Mouse (Mus musculus): ENCODE data around the gene Peak1. TPM values are rescaled to one million over a fixed set of nuclear protein-coding genes. Genes with fewer than 3 reads are reported as not detected.

The Peak1 gene
- polyA plus RNA-seq, 1 experiment, result 14.4 TPM

GRCm38 (mm10) chr9:56282481-56282880 is 135.4 kb downstream of the Peak1 start:
- Histone ChIP-seq H3K4me1 (ENCODE audit: control insufficient read depth, insufficient read depth, low read length) (peaks cover 1% of the 10 kb centered on the region; the same call in 1 of the 2 replicates), H3K4me3 (ENCODE audit: insufficient read depth, low read length) (no peak overlapping the region), H3K27ac (ENCODE audit: insufficient read depth, low read length) (no peak overlapping the region)
- TF ChIP-seq POLR2A (IDR thresholded peaks at IDR 0.05; ENCODE audit: extremely low read depth, insufficient read depth, low read length) (no peak), CTCF (IDR thresholded peaks at IDR 0.05; ENCODE audit: extremely low read depth, insufficient read depth, low read length) (no peak)

- H3K27ac ChIP-seq (ENCODE audit: insufficient read depth, low read length), result no peak overlapping the region
Measured at GRCm38 (mm10) chr9:56273576-56273975, 144.3 kb downstream of the Peak1 start.

GRCm38 (mm10) chr9:56272247-56272598 is 145.6 kb downstream of the Peak1 start:
- TF ChIP-seq POLR2A (IDR thresholded peaks at IDR 0.05; ENCODE audit: extremely low read depth, insufficient read depth, low read length) (no peak), CTCF (IDR thresholded peaks at IDR 0.05; ENCODE audit: extremely low read depth, insufficient read depth, low read length) (no peak)
- Histone ChIP-seq H3K4me1 (ENCODE audit: control insufficient read depth, insufficient read depth, low read length) (no peaks in the 10 kb centered on the region), H3K4me3 (ENCODE audit: insufficient read depth, low read length) (no peak overlapping the region), H3K27ac (ENCODE audit: insufficient read depth, low read length) (no peak overlapping the region)

More at GRCm38 (mm10) chr9:56273576-56273975, 144.3 kb downstream of the Peak1 start:
- TF ChIP-seq POLR2A (IDR thresholded peaks at IDR 0.05; ENCODE audit: extremely low read depth, insufficient read depth, low read length) (no peak), CTCF (IDR thresholded peaks at IDR 0.05; ENCODE audit: extremely low read depth, insufficient read depth, low read length) (no peak)
- Histone ChIP-seq H3K4me1 (ENCODE audit: control insufficient read depth, insufficient read depth, low read length) (no peaks in the 10 kb centered on the region), H3K4me3 (ENCODE audit: insufficient read depth, low read length) (no peak overlapping the region)

- TF ChIP-seq POLR2A (IDR thresholded peaks at IDR 0.05; ENCODE audit: extremely low read depth, insufficient read depth, low read length) (no peak), CTCF (IDR thresholded peaks at IDR 0.05; ENCODE audit: extremely low read depth, insufficient read depth, low read length) (no peak)
- H3K4me3 ChIP-seq (ENCODE audit: insufficient read depth, low read length), result no peak overlapping the region
- H3K27ac ChIP-seq (ENCODE audit: insufficient read depth, low read length), result no peak overlapping the region
- no peaks in the 10 kb centered on the region for H3K4me1 ChIP-seq (ENCODE audit: control insufficient read depth, insufficient read depth, low read length)
Measured at GRCm38 (mm10) chr9:56271326-56272246, 146.3 kb downstream of the Peak1 start.

GRCm38 (mm10) chr9:56269101-56269500 is 148.8 kb downstream of the Peak1 start:
- TF ChIP-seq POLR2A (IDR thresholded peaks at IDR 0.05; ENCODE audit: extremely low read depth, insufficient read depth, low read length) (no peak), CTCF (IDR thresholded peaks at IDR 0.05; ENCODE audit: extremely low read depth, insufficient read depth, low read length) (no peak)
- H3K27ac ChIP-seq (ENCODE audit: insufficient read depth, low read length), result no peak overlapping the region

GRCm38 (mm10) chr9:56266200-56266815 is 151.6 kb downstream of the Peak1 start:
- no peak overlapping the region for H3K4me3 ChIP-seq (ENCODE audit: insufficient read depth, low read length)
- TF ChIP-seq CTCF (IDR thresholded peaks at IDR 0.05; ENCODE audit: extremely low read depth, insufficient read depth, low read length) (no peak), POLR2A (IDR thresholded peaks at IDR 0.05; ENCODE audit: extremely low read depth, insufficient read depth, low read length) (no peak)
- H3K27ac ChIP-seq (ENCODE audit: insufficient read depth, low read length), result no peak overlapping the region
- H3K4me1 ChIP-seq (ENCODE audit: control insufficient read depth, insufficient read depth, low read length), result no peaks in the 10 kb centered on the region; the same call in 1 of the 2 replicates

More at GRCm38 (mm10) chr9:56269101-56269500, 148.8 kb downstream of the Peak1 start:
- no peaks in the 10 kb centered on the region; the same call in 1 of the 2 replicates for H3K4me1 ChIP-seq (ENCODE audit: control insufficient read depth, insufficient read depth, low read length)
- H3K4me3 ChIP-seq (ENCODE audit: insufficient read depth, low read length), result no peak overlapping the region

GRCm38 (mm10) chr9:56265460-56266199 is 152.2 kb downstream of the Peak1 start:
- H3K27ac ChIP-seq (ENCODE audit: insufficient read depth, low read length), result no peak overlapping the region
- H3K4me3 ChIP-seq (ENCODE audit: insufficient read depth, low read length), result no peak overlapping the region
- no peak for TF ChIP-seq CTCF (IDR thresholded peaks at IDR 0.05; ENCODE audit: extremely low read depth, insufficient read depth, low read length)
- TF ChIP-seq POLR2A (IDR thresholded peaks at IDR 0.05; ENCODE audit: extremely low read depth, insufficient read depth, low read length), result no peak
- no peaks in the 10 kb centered on the region; the same call in 1 of the 2 replicates for H3K4me1 ChIP-seq (ENCODE audit: control insufficient read depth, insufficient read depth, low read length)

- Histone ChIP-seq H3K4me1 (ENCODE audit: control insufficient read depth, insufficient read depth, low read length) (peaks cover 3% of the 10 kb centered on the region; the same call in 1 of the 2 replicates), H3K4me3 (ENCODE audit: insufficient read depth, low read length) (no peak overlapping the region), H3K27ac (ENCODE audit: insufficient read depth, low read length) (no peak overlapping the region)
- no peak for TF ChIP-seq POLR2A (IDR thresholded peaks at IDR 0.05; ENCODE audit: extremely low read depth, insufficient read depth, low read length)
- TF ChIP-seq CTCF (IDR thresholded peaks at IDR 0.05; ENCODE audit: extremely low read depth, insufficient read depth, low read length), result no peak
Measured at GRCm38 (mm10) chr9:56265022-56265360, 152.9 kb downstream of the Peak1 start.

- H3K4me3 ChIP-seq (ENCODE audit: insufficient read depth, low read length), result no peak overlapping the region
- H3K4me1 ChIP-seq (ENCODE audit: control insufficient read depth, insufficient read depth, low read length), result peaks cover 3% of the 10 kb centered on the region; the same call in 1 of the 2 replicates
- no peak overlapping the region for H3K27ac ChIP-seq (ENCODE audit: insufficient read depth, low read length)
- TF ChIP-seq POLR2A (IDR thresholded peaks at IDR 0.05; ENCODE audit: extremely low read depth, insufficient read depth, low read length) (no peak), CTCF (IDR thresholded peaks at IDR 0.05; ENCODE audit: extremely low read depth, insufficient read depth, low read length) (peak; percentile 89)
Measured at GRCm38 (mm10) chr9:56264308-56265021, 153.4 kb downstream of the Peak1 start.
